Mouse (Mus musculus): ENCODE data around the gene Cuedc1.

DNA sequence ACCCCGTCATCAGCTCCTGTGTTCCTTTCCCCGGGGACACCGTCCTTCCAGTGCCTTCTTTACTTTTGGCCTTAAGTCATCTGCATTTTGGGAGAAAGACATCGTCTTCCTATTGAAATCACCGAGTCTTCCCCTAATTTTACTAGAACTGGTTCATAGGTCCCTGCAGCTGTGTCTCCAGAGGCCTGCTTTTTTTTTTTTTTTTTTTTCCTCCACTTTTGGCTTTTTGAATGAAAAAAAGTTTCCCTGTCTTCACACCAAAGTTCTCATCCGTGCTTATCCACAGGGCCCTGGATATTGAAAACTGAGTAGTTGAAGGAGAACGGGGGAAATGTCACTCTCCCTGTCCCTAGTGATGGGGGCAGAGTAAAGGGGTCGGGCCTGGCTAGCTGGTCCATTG lies 90.4 kb downstream of the Cuedc1 start:
- TF ChIP-seq CTCF (IDR thresholded peaks at IDR 0.05; ENCODE audit: insufficient read depth, low read depth, low read length) (no peak), POLR2A (IDR thresholded peaks at IDR 0.05; ENCODE audit: insufficient read depth, low read depth, low read length) (no peak)
